Mouse (Mus musculus) hindbrain, embryonic 13.5 days (tissue): ENCODE results near the gene Taf13. TPM values are rescaled to one million over a fixed set of nuclear protein-coding genes. Genes with fewer than 3 reads are reported as not detected.
A peak's percentile ranks its signal among the peaks of the same experiment; 100 is the strongest.
"Not testable (repeated sequence)": the region's sequence is repeated elsewhere in the genome, so short reads cannot be mapped to it uniquely, and the experiment has no call there.

Experiments used
- ATAC-seq: fragments of 200-750 bp; cut with Nextera tagmentation; 2 replicates; pipeline ENCODE4 v1.8.0; 2017; ENCODE audit warnings: moderate TSS enrichment; ENCODE audit not compliant: low FRiP score
- H3K27ac ChIP-seq: fragments of 300-500 bp; sonication (generic); 2 replicates; pipeline ENCODE4 v1.5.1; 2015; ENCODE audit warnings: inconsistent platforms, mild to moderate bottlenecking, moderate library complexity
- H3K27me3 ChIP-seq: fragments of 300-500 bp; sonication (generic); 2 replicates; pipeline ENCODE4 v1.6.1; 2015; ENCODE audit warnings: mild to moderate bottlenecking, inconsistent platforms
- H3K36me3 ChIP-seq: fragments of 300-500 bp; sonication (generic); 2 replicates; pipeline ENCODE4 v1.6.1; 2015; ENCODE audit warnings: mild to moderate bottlenecking, inconsistent platforms
- H3K4me1 ChIP-seq: fragments of 300-500 bp; sonication (generic); replicated peaks from 2 replicates; pipeline ENCODE4 v1.6.1; 2015; ENCODE audit warnings: inconsistent platforms
- H3K4me2 ChIP-seq: fragments of 300-500 bp; sonication (generic); 2 replicates; pipeline ENCODE4 v1.6.1; 2015; ENCODE audit warnings: inconsistent platforms, mild to moderate bottlenecking, moderate library complexity
- H3K4me3 ChIP-seq: fragments of 300-500 bp; sonication (generic); 2 replicates; pipeline ENCODE4 v1.5.1; 2015; ENCODE audit warnings: mild to moderate bottlenecking, inconsistent platforms
- H3K9ac ChIP-seq: fragments of 300-500 bp; sonication (generic); 2 replicates; pipeline ENCODE4 v1.6.1; 2015; ENCODE audit warnings: mild to moderate bottlenecking, inconsistent platforms
- H3K9me3 ChIP-seq: fragments of 300-500 bp; sonication (generic); 2 replicates; pipeline ENCODE4 v1.6.1; 2016; ENCODE audit warnings: inconsistent platforms
- WGBS: fragments of 180-500 bp; shearing (Covaris S2); methylation state at CpG from one replicate; pipeline ENCODE4 v1.1.7; 2015; 5-methylcytosine and 5-hydroxymethylcytosine counted together
- polyA plus RNA-seq: library from polyadenylated mRNA; unstranded; fragments of >200 nt; fragmentation: Nextera tagmentation; extraction: Ambion mirVana; gene quantifications from 2 replicates; pipeline ENCODE4 v1.2.1, GENCODE M21; 2015

Gene Taf13
- polyA plus RNA-seq, 1 experiment from 2014 or later = 63.8 TPM

DNA sequence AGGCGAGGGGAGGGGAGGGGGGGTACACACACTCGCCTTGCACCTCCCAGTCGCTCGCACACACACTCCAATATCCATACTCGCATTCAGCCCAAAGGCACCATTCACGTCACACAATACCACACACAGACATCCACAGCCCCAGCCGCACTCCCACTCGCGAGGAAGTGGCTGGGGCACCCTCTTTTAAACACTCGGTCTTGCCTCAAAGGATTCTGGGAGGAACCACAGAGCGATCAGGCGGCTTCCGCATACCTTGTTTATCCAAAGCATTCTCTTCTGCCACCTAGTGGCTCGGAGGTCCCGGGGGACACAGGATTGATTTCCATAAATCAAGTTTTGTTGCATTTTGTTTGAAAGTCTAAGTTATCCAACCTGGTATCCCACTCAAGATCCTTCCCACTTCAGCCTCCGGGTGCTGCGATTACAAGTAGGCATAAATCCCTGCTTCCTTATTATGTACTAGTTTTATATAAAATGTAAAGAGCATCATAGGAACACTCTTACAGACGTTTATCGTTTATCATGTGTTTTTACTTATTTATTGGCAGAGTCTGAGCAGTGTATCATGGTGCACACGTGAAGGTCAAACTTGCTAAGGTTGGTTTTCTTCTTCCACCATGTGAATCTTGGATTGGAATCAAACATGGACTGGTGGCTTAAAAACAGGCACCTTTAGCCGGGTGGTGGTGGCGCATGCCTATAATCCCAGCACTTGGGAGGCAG lies 16.7 kb upstream of the Taf13 start:
- Histone ChIP-seq H3K27ac (peak overlapping the region; percentile 96), H3K36me3 (peaks cover 29% of the 10 kb centered on the region), H3K4me2 (peak overlapping the region; percentile 76), H3K27me3 (no peaks in the 10 kb centered on the region), H3K4me1 (peaks cover 8% of the 10 kb centered on the region), H3K9ac (peak overlapping the region; percentile 98), H3K4me3 (peak overlapping the region; percentile 83), H3K9me3 (no peaks in the 10 kb centered on the region)
- WGBS = 19% methylated on average over 20 of the region's 22 CpGs
- ATAC-seq = peak; percentile 96

DNA sequence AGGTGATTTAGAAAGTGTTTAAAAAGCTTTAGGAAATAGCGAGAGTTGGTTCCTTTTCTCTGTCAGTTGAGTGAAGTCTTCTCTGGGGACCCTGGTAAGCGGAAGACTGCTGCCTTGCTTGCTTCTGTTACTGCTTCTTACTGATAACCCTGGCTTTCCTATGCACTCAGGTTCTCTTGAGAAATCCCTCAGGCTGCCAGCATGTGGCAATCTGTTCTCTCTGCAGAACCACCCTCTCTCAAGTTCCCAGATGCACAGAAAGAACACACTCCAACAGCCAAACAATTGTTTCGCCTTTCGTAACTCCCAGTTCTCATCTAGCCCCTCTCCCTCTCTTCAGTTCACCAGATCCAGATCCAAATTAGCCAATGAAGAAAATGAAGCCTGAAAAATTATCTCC lies 13.6 kb upstream of the Taf13 start:
- no peaks in the 10 kb centered on the region for H3K27me3 ChIP-seq
- no peak overlapping the region for H3K4me2 ChIP-seq
- peaks cover 38% of the 10 kb centered on the region for H3K36me3 ChIP-seq
- WGBS = 96% methylated on average over 4 of the region's 4 CpGs
- ATAC-seq = no peak
- H3K9me3 ChIP-seq = no peaks in the 10 kb centered on the region
- H3K4me1 ChIP-seq = peaks cover 23% of the 10 kb centered on the region
- H3K4me3 ChIP-seq = no peak overlapping the region
- no peak overlapping the region for H3K27ac ChIP-seq
- H3K9ac ChIP-seq = no peak overlapping the region

DNA sequence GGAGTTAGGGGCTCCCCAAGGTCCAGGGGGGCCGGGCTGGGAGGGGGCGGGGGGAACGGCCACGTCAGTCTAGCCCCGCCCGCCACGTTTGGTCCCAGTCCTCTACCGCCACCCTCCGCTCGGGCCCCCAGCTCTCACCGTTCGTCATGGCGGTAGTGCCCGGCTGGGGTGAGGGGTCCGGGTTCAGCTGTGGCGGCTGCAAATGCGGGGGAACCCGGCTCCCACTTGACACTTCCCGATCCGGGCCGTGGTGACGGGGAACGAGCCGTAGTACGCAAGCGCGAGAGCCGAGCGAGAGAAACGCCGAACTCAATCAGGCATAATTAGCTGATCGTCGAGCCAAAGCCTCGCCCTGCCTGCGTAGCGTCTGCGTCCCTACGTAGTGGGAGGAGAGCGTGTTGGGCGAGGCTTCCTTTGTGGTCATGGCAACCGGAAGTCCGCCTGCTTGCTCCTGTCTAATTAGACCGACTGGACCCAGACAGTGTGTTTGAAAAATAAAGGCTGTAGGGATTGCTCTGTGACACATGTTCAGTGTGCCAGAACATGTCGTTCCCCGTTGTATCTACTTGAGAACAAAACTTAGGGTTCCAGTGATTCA lies 9.3 kb upstream of the Taf13 start, which contains the start of gene Tmem167b:
Gene Tmem167b (minus strand): TSS at position 334 of the 598 bp plus-strand sequence.
- Histone ChIP-seq H3K9me3 (no peaks in the 10 kb centered on the region), H3K4me3 (peak within 1 kb of the TSS; percentile 83), H3K36me3 (peaks cover 29% of the 10 kb centered on the region), H3K27ac (peak within 1 kb of the TSS; percentile 95), H3K27me3 (no peaks in the 10 kb centered on the region), H3K4me2 (peak within 1 kb of the TSS; percentile 66), H3K4me1 (peaks cover 21% of the 10 kb centered on the region), H3K9ac (peak within 1 kb of the TSS; percentile 85)
- under 1% methylated on average over 44 of the region's 45 CpGs for whole genome bisulfite sequencing
- peak; percentile 98 for ATAC-seq

DNA sequence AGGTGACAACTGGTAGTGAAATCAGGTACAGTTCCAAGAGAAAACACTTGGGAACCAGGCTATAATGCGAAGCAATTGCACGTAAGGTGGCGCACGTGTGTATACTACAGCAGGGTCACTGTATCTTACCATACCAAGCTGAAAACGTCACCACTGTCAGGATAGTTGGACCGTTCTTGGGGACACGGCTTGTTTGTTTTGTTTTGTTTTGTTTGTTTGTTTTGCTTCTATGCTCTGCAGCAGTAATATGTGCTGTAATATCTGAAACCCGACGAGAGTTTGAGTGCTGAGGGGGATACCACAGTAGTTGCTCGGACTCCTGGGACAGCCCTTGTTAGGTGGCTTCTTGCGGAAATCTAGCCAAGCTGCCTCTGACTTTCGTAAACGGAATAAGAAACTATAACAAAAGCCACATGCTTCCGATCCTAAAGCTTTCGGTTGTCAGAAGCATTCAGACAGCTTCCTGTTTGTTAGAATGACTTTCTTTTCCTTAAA lies 8.7 kb upstream of the Taf13 start:
- H3K4me1 ChIP-seq = peaks cover 21% of the 10 kb centered on the region
- peak overlapping the region; percentile 53 for H3K9ac ChIP-seq
- peak; percentile 78 for ATAC-seq
- peak overlapping the region; percentile 83 for H3K4me3 ChIP-seq
- peak overlapping the region; percentile 95 for H3K27ac ChIP-seq
- H3K4me2 ChIP-seq = peak overlapping the region; percentile 66
- H3K9me3 ChIP-seq = no peaks in the 10 kb centered on the region
- 18% methylated on average over 15 of the region's 15 CpGs for WGBS
- H3K36me3 ChIP-seq = peaks cover 27% of the 10 kb centered on the region
- H3K27me3 ChIP-seq = no peaks in the 10 kb centered on the region

- Histone ChIP-seq H3K4me2 (peak overlapping the region; percentile 66), H3K4me1 (peaks cover 21% of the 10 kb centered on the region), H3K36me3 (peaks cover 22% of the 10 kb centered on the region), H3K9me3 (no peaks in the 10 kb centered on the region), H3K27ac (peak overlapping the region; percentile 95), H3K4me3 (peak overlapping the region; percentile 83), H3K9ac (peak overlapping the region; percentile 53), H3K27me3 (no peaks in the 10 kb centered on the region)
- ATAC-seq = peak; percentile 3; the same call in 1 of the 2 replicates
- 15% methylated on average over 4 of the region's 4 CpGs for WGBS
Measured at GRCm38 (mm10) chr3:108563309-108563708, 8.2 kb upstream of the Taf13 start.

GRCm38 (mm10) chr3:108567990-108568877 lies 3.3 kb upstream of the Taf13 start:
- WGBS = 13% methylated on average over 15 of the region's 15 CpGs
- ATAC-seq = no peak
- H3K9me3 ChIP-seq = no peaks in the 10 kb centered on the region
- no peaks in the 10 kb centered on the region for H3K27me3 ChIP-seq
- H3K4me2 ChIP-seq = no peak overlapping the region
- peaks cover 20% of the 10 kb centered on the region for H3K4me1 ChIP-seq
- peak overlapping the region; percentile 72 for H3K27ac ChIP-seq
- no peaks in the 10 kb centered on the region for H3K36me3 ChIP-seq
- H3K4me3 ChIP-seq = no peak overlapping the region
- H3K9ac ChIP-seq = no peak overlapping the region

GRCm38 (mm10) chr3:108569636-108570035 lies 1.9 kb upstream of the Taf13 start:
- WGBS = 59% methylated on average over 3 of the region's 3 CpGs
- not testable (repeated sequence) for ATAC-seq, H3K36me3 ChIP-seq, H3K4me3 ChIP-seq, H3K9me3 ChIP-seq, H3K27me3 ChIP-seq, H3K9ac ChIP-seq, H3K4me2 ChIP-seq
- Histone ChIP-seq H3K27ac (peak overlapping the region; percentile 12; the same call in 1 of the 2 replicates), H3K4me1 (peaks cover 25% of the 10 kb centered on the region)

DNA sequence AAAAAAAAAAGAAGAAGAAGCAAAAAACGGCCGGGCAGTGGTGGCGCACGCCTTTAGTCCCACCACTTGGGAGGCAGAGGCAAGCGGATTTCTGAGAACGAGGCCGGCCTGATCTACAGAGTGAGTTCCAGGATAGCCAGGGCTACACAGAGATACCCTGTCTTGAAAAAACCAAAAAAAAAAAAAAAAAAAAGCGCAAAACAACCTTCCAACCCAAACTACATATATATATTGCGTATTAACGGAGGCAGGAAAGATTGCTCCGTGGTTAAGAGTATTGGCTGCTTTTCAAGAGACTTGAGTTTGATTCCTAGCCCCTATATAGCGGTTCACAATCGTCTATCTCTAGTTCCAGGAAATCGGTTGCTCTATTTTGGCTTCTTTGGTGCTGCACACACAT lies 685 bp upstream of the Taf13 start:
- no peaks in the 10 kb centered on the region for H3K27me3 ChIP-seq
- no peaks in the 10 kb centered on the region for H3K9me3 ChIP-seq
- WGBS = 90% methylated on average over 14 of the region's 14 CpGs
- H3K27ac ChIP-seq = peak overlapping the region; percentile 66
- peak overlapping the region; percentile 73; the same call in 1 of the 2 replicates for H3K4me2 ChIP-seq
- H3K4me3 ChIP-seq = no peak overlapping the region
- H3K36me3 ChIP-seq = no peaks in the 10 kb centered on the region
- H3K9ac ChIP-seq = no peak overlapping the region
- ATAC-seq = no peak
- peaks cover 33% of the 10 kb centered on the region for H3K4me1 ChIP-seq

GRCm38 (mm10) chr3:108572309-108573010 lies 962 bp downstream of the Taf13 start:
- Histone ChIP-seq H3K9me3 (no peaks in the 10 kb centered on the region), H3K27ac (0 out of 2 replicates have a peak overlapping the region, but pooled peaks have one; percentile 82), H3K9ac (peak overlapping the region; percentile 83), H3K4me1 (peaks cover 33% of the 10 kb centered on the region), H3K4me2 (peak overlapping the region; percentile 73), H3K36me3 (peaks cover 3% of the 10 kb centered on the region; the same call in 1 of the 2 replicates), H3K4me3 (peak overlapping the region; percentile 61), H3K27me3 (no peaks in the 10 kb centered on the region)
- 43% methylated on average over 18 of the region's 18 CpGs for WGBS
- ATAC-seq = no peak

GRCm38 (mm10) chr3:108574018-108574417 lies 2.5 kb downstream of the Taf13 start:
- no peak overlapping the region for H3K27ac ChIP-seq
- H3K4me1 ChIP-seq = peaks cover 28% of the 10 kb centered on the region
- H3K9ac ChIP-seq = no peak overlapping the region
- 92% methylated on average over 5 of the region's 5 CpGs for WGBS
- no peaks in the 10 kb centered on the region for H3K27me3 ChIP-seq
- ATAC-seq = no peak
- H3K4me3 ChIP-seq = no peak overlapping the region
- no peaks in the 10 kb centered on the region for H3K9me3 ChIP-seq
- peaks cover 9% of the 10 kb centered on the region for H3K36me3 ChIP-seq
- 0 out of 2 replicates have a peak overlapping the region, but pooled peaks have one; percentile 8 for H3K4me2 ChIP-seq

GRCm38 (mm10) chr3:108584580-108584979 lies 13.1 kb downstream of the Taf13 start:
- H3K36me3 ChIP-seq = 0 out of 2 replicates have a peak, but pooled peaks cover 5% of the 10 kb centered on the region
- no peak for ATAC-seq
- no peak overlapping the region for H3K4me2 ChIP-seq
- WGBS = 78% methylated on average over 4 of the region's 4 CpGs
- no peaks in the 10 kb centered on the region for H3K27me3 ChIP-seq
- no peak overlapping the region for H3K4me3 ChIP-seq
- H3K9me3 ChIP-seq = no peaks in the 10 kb centered on the region
- H3K9ac ChIP-seq = no peak overlapping the region
- no peaks in the 10 kb centered on the region; the same call in 1 of the 2 replicates for H3K4me1 ChIP-seq
- H3K27ac ChIP-seq = no peak overlapping the region
